Mouse (Mus musculus): ENCODE data around the gene Osm. TPM values are rescaled to one million over a fixed set of nuclear protein-coding genes. Genes with fewer than 3 reads are reported as not detected.
A peak's percentile ranks its signal among the peaks of the same experiment; 100 is the strongest.

Gene Osm
- total and polyA plus RNA-seq, 2 experiments from 2014 or later: 0.10 to 0.84 TPM

DNA sequence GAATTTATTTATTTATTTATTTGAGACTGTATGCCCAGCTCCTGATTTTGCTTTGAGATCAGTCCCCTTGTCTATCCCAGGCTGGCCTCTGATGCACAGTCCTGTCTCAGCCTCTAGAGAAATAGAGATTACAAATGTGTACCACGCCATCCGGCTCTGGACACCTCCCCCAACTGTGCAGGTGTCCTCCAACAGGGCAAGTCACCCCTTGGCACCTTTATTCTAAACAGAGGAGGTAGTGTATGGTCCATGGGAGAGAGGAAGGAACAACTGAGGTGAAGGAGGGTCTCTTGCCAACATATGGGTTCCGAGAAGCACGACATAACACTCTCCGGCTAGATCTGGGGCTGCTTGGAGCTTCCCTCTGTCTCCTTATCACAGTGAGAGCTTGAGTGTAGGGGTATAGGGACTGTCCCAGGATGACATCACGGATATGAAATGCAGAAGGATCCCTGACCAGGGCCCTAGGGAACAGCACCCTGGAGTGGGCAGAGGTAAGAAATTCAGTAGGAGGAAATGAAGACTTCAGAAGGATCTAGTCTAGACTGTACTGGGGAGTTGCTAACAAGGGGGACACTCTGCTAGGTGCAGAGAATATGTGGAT, 1.1 kb upstream of the Osm start:
- no peak overlapping the region for H3K4me3 ChIP-seq (ENCODE audit: low read depth, low read length)
- H3K4me1 ChIP-seq (ENCODE audit: control insufficient read depth, insufficient read depth): no peaks in the 10 kb centered on the region; the same call in 1 of the 2 replicates
- no peaks in the 10 kb centered on the region for H3K36me3 ChIP-seq (replicated peaks; ENCODE audit: control insufficient read depth, insufficient read depth, low read length)
- WGBS: 86% methylated on average over 6 of the region's 6 CpGs
- no peak for ATAC-seq (ENCODE audit: insufficient read depth, low read depth)
- no peak overlapping the region for H3K27ac ChIP-seq (ENCODE audit: low read depth)
- no peak overlapping the region for H3K9ac ChIP-seq (replicated peaks; ENCODE audit: low read depth, low read length)
- H3K27me3 ChIP-seq (ENCODE audit: control insufficient read depth, insufficient read depth, low read length): no peaks in the 10 kb centered on the region
- TF ChIP-seq CTCF (IDR thresholded peaks at IDR 0.05; ENCODE audit: low read depth) (no peak), EP300 (IDR thresholded peaks at IDR 0.05; ENCODE audit: low read depth) (no peak)
- DNase-seq (ENCODE audit: low spot score): no peak
- no peak overlapping the region for H3K4me2 ChIP-seq (ENCODE audit: low read depth, low read length)
- no peaks in the 10 kb centered on the region for H3K9me3 ChIP-seq (replicated peaks; ENCODE audit: control insufficient read depth, low read length)

- DNase-seq (ENCODE audit: low spot score): no peak
- Histone ChIP-seq H3K4me2 (ENCODE audit: low read depth, low read length) (peak overlapping the region; percentile 34; the same call in 1 of the 2 replicates), H3K27ac (ENCODE audit: low read depth) (no peak overlapping the region), H3K27me3 (ENCODE audit: control insufficient read depth, insufficient read depth, low read length) (no peaks in the 10 kb centered on the region), H3K4me1 (ENCODE audit: control insufficient read depth, insufficient read depth) (no peaks in the 10 kb centered on the region; the same call in 1 of the 2 replicates), H3K9ac (replicated peaks; ENCODE audit: low read depth, low read length) (no peak overlapping the region), H3K36me3 (replicated peaks; ENCODE audit: control insufficient read depth, insufficient read depth, low read length) (no peaks in the 10 kb centered on the region), H3K4me3 (ENCODE audit: low read depth, low read length) (no peak overlapping the region), H3K9me3 (replicated peaks; ENCODE audit: control insufficient read depth, low read length) (no peaks in the 10 kb centered on the region)
- WGBS: 82% methylated on average over 21 of the region's 21 CpGs
- TF ChIP-seq CTCF (IDR thresholded peaks at IDR 0.05; ENCODE audit: low read depth): no peak
- no peak for TF ChIP-seq EP300 (IDR thresholded peaks at IDR 0.05; ENCODE audit: low read depth)
- no peak for ATAC-seq (ENCODE audit: insufficient read depth, low read depth)
Measured at GRCm38 (mm10) chr11:4236546-4237067, 387 bp downstream of the Osm start.

- DNase-seq (ENCODE audit: low spot score): no peak
- WGBS: 78% methylated on average over 17 of the region's 18 CpGs
- H3K4me3 ChIP-seq (ENCODE audit: low read depth, low read length): no peak overlapping the region
- no peaks in the 10 kb centered on the region; the same call in 1 of the 2 replicates for H3K4me1 ChIP-seq (ENCODE audit: control insufficient read depth, insufficient read depth)
- no peak for ATAC-seq (ENCODE audit: insufficient read depth, low read depth)
- H3K9ac ChIP-seq (replicated peaks; ENCODE audit: low read depth, low read length): no peak overlapping the region
- no peaks in the 10 kb centered on the region for H3K27me3 ChIP-seq (ENCODE audit: control insufficient read depth, insufficient read depth, low read length)
- no peak overlapping the region; the same call in 1 of the 2 replicates for H3K4me2 ChIP-seq (ENCODE audit: low read depth, low read length)
- no peak overlapping the region for H3K27ac ChIP-seq (ENCODE audit: low read depth)
- H3K9me3 ChIP-seq (replicated peaks; ENCODE audit: control insufficient read depth, low read length): no peaks in the 10 kb centered on the region
- no peaks in the 10 kb centered on the region for H3K36me3 ChIP-seq (replicated peaks; ENCODE audit: control insufficient read depth, insufficient read depth, low read length)
- no peak for TF ChIP-seq EP300 (IDR thresholded peaks at IDR 0.05; ENCODE audit: low read depth)
- no peak for TF ChIP-seq CTCF (IDR thresholded peaks at IDR 0.05; ENCODE audit: low read depth)
Measured at GRCm38 (mm10) chr11:4237389-4237912, 1.2 kb downstream of the Osm start.

GRCm38 (mm10) chr11:4238167-4238566, 1.9 kb downstream of the Osm start:
- no peak overlapping the region for H3K4me2 ChIP-seq (ENCODE audit: low read depth, low read length)
- H3K4me1 ChIP-seq (ENCODE audit: control insufficient read depth, insufficient read depth): no peaks in the 10 kb centered on the region; the same call in 1 of the 2 replicates
- WGBS: 81% methylated on average over 6 of the region's 6 CpGs
- no peaks in the 10 kb centered on the region for H3K36me3 ChIP-seq (replicated peaks; ENCODE audit: control insufficient read depth, insufficient read depth, low read length)
- ATAC-seq (ENCODE audit: insufficient read depth, low read depth) (no peak), DNase-seq (ENCODE audit: low spot score) (no peak)
- no peaks in the 10 kb centered on the region for H3K9me3 ChIP-seq (replicated peaks; ENCODE audit: control insufficient read depth, low read length)
- H3K27me3 ChIP-seq (ENCODE audit: control insufficient read depth, insufficient read depth, low read length): no peaks in the 10 kb centered on the region
- no peak overlapping the region for H3K4me3 ChIP-seq (ENCODE audit: low read depth, low read length)
- TF ChIP-seq CTCF (IDR thresholded peaks at IDR 0.05; ENCODE audit: low read depth) (no peak), EP300 (IDR thresholded peaks at IDR 0.05; ENCODE audit: low read depth) (no peak)
- H3K9ac ChIP-seq (replicated peaks; ENCODE audit: low read depth, low read length): no peak overlapping the region
- H3K27ac ChIP-seq (ENCODE audit: low read depth): no peak overlapping the region

DNA sequence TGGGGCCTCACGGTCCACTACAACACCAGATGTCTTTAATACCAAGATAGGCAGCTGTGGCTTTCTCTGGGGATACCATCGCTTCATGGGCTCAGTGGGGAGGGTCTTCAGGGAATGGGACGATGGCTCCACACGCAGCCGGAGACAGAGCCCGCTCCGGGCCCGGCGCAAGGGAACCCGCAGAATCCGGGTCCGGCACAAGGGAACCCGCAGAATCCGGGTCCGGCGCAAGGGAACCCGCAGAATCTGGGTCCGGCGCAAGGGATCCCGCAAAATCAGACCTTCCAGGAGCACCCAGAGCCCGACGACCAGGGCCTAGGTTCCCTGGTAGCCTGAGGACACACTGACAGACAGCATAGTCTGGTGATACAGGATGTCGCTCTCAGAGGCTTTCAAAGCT, 3.5 kb downstream of the Osm start:
- ATAC-seq (ENCODE audit: insufficient read depth, low read depth) (no peak; the same call in 1 of the 2 replicates), DNase-seq (ENCODE audit: low spot score) (no peak)
- H3K36me3 ChIP-seq (replicated peaks; ENCODE audit: control insufficient read depth, insufficient read depth, low read length): no peaks in the 10 kb centered on the region
- no peak overlapping the region for H3K9ac ChIP-seq (replicated peaks; ENCODE audit: low read depth, low read length)
- H3K27me3 ChIP-seq (ENCODE audit: control insufficient read depth, insufficient read depth, low read length): no peaks in the 10 kb centered on the region
- no peak overlapping the region for H3K4me3 ChIP-seq (ENCODE audit: low read depth, low read length)
- no peak overlapping the region for H3K27ac ChIP-seq (ENCODE audit: low read depth)
- no peaks in the 10 kb centered on the region for H3K9me3 ChIP-seq (replicated peaks; ENCODE audit: control insufficient read depth, low read length)
- no peak overlapping the region for H3K4me2 ChIP-seq (ENCODE audit: low read depth, low read length)
- 90% methylated on average over 23 of the region's 23 CpGs for WGBS
- TF ChIP-seq EP300 (IDR thresholded peaks at IDR 0.05; ENCODE audit: low read depth) (no peak), CTCF (IDR thresholded peaks at IDR 0.05; ENCODE audit: low read depth) (no peak)
- H3K4me1 ChIP-seq (ENCODE audit: control insufficient read depth, insufficient read depth): no peaks in the 10 kb centered on the region; the same call in 1 of the 2 replicates

Data from heart, postnatal 0 days (tissue).